Mouse (Mus musculus) heart, adult 18-20 months (tissue): ENCODE results near the gene Clrn3. TPM values are rescaled to one million over a fixed set of nuclear protein-coding genes. Genes with fewer than 3 reads are reported as not detected.
A peak's percentile ranks its signal among the peaks of the same experiment; 100 is the strongest.
"Not testable (repeated sequence)": the region's sequence is repeated elsewhere in the genome, so short reads cannot be mapped to it uniquely, and the experiment has no call there.

Experiments used
- DNase-seq, 2 experiments: peaks; one replicate each; pipeline ENCODE4 v3.0.0; 2021 to 2022; ENCODE audit warnings: mixed read lengths in 1 of 2
- total RNA-seq, 2 experiments: library from RNA; stranded (reverse); gene quantifications; 2 replicates each; pipeline ENCODE4 v1.2.3; 2021

Clrn3 gene
- total RNA-seq, 2 experiments from 2014 or later: not detected

- DNase-seq: no peak
These were observed 7.5 kb upstream of the Clrn3 start for GRCm38 (mm10) chr7:135535908-135536307.

GRCm38 (mm10) chr7:135534548-135535189 is 6.2 kb upstream of the Clrn3 start:
- no peak for DNase-seq

GRCm38 (mm10) chr7:135529068-135529467 is 614 bp upstream of the Clrn3 start:
- no peak for DNase-seq

GRCm38 (mm10) chr7:135527169-135527568 is 1.3 kb downstream of the Clrn3 start:
- no peak for DNase-seq

GRCm38 (mm10) chr7:135526574-135527152 is 1.8 kb downstream of the Clrn3 start:
- no peak for DNase-seq

DNA sequence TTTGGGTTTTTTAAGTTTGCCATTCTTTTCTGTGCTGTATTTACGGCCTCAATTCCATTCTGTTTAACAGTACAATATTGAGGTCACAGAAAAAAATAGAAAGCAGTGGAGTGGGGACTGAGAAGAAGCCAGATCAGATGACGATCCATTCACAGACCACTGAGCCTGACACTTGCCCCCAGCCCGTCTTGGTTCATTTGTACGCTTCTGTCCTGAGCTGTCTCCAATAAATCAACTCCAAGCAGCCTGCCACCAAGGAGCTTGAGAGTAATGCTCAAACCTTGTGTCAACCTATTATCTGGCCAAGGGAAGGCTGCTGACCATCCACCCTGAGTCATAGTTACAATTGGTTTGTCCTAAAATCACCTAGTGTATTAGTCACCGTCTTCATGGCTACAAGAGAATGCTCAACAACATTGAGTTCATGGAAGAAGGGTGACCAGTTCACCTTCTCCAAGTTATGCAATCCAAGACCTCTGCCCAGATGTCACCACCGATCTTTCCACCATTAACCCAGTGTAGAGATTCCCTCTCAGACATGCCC is 4.0 kb downstream of the Clrn3 start:
- DNase-seq: no peak

- no peak for DNase-seq
These were observed 4.5 kb downstream of the Clrn3 start for GRCm38 (mm10) chr7:135523981-135524380.

GRCm38 (mm10) chr7:135521755-135522512 is 6.5 kb downstream of the Clrn3 start:
- DNase-seq: peak in 1 of 2 experiments; percentile 13

- DNase-seq: no peak
These were observed 8.2 kb downstream of the Clrn3 start for GRCm38 (mm10) chr7:135520241-135520640.

DNA sequence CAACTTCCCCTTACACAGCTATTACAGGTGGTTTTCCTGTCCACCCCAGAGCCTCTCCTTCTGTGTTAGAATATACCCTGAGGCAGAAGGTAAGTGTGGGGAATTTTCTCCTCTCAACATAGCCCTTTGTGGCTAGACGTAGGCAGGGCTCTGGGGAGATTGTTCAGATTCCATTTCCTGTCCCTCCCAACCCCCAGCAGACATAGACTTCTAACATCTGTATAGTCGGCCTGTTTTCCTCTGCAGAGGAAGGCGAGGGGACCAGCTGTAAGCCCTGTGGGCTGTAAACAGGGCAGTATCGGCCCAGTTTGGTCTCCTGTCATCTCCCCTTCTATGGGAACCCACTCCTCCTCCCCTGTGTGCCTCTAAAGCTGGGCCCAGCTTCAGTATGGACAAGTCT is 11.3 kb downstream of the Clrn3 start:
- no peak for DNase-seq

DNA sequence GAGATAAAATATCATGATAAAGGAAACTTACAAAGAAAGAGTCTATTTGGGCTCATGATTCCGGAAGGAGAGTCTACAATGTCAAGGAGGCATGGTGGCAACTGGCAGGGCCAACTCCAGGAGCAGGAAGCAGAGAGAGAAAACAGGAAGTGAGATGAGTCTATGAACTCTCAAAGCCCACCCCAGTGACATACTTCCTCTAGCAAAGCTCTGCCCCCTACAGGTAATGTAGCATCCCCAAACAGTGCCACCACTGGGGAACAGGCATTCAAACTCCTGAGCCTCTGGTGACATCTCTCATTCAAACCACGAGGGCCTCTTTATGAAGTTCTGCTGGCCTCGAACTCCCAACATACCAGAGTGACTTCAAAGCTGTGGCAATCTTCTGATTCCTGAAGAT is 16.7 kb downstream of the Clrn3 start:
- no peak for DNase-seq

- DNase-seq: no peak
These were observed 18.0 kb downstream of the Clrn3 start for GRCm38 (mm10) chr7:135510431-135510830.

GRCm38 (mm10) chr7:135509272-135509671 is 19.2 kb downstream of the Clrn3 start:
- no peak for DNase-seq

DNA sequence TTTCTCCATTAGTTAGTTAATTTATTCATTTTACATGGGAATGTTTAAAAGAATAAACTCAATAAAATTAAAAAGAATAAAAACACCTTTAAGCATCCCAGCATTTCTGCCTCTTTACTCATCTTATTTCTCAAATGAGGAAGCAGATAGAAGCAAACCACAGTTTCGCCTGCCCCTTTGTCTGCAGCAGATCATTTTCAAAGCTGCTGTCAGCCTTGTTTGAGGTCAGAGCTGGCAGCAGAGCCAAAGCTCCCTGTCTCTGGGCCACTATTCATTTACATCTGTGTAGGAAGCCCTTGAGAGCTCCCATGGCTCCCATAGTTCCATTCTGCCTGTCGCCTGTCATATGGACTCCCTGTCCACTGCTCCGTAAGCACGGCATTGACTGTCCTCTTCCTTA is 19.9 kb downstream of the Clrn3 start:
- no peak for DNase-seq

DNA sequence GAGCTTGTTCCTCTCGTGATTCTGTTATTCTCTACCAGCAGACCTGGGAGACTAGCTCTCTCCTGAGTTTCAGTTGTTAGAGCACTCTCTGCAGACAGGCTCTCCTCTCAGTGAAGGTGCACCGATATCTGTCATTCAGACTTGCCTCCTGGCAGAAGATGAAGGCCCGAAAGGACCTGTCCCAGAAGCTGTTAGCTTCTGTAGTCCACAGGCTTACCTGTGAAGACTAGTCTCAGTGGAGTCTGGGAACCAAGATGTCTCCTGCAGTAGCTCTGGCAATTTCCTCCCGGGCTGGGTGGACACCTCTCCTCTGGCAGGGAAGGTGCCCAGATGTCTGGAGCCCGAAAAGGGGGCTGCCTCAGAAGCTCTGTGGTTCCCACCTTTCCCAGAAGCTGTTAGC is 21.9 kb downstream of the Clrn3 start:
- DNase-seq: not testable (repeated sequence)

DNA sequence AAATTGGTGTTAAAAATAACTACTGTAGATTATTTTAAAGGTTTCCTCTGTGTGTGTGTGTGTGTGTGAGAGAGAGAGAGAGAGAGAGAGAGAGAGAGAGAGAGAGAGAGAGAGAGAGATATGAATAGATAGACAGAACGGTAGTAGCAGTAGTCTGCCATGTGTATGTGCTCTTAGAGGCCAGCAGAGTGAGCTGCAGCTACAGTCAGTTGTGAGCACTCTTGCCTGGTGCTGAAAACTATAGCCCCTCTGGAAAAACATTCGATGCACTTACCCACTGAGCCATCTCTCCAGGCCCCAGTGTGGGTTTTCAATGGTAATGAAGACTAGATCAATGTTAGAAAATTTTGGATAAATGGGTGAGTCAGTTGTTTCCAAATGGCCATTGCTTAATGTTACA is 29.1 kb downstream of the Clrn3 start:
- DNase-seq: no peak

GRCm38 (mm10) chr7:135498565-135499186 is 29.8 kb downstream of the Clrn3 start:
- no peak for DNase-seq

GRCm38 (mm10) chr7:135495303-135495702 is 33.2 kb downstream of the Clrn3 start:
- peak in 1 of 2 experiments; percentile 22 for DNase-seq

DNA sequence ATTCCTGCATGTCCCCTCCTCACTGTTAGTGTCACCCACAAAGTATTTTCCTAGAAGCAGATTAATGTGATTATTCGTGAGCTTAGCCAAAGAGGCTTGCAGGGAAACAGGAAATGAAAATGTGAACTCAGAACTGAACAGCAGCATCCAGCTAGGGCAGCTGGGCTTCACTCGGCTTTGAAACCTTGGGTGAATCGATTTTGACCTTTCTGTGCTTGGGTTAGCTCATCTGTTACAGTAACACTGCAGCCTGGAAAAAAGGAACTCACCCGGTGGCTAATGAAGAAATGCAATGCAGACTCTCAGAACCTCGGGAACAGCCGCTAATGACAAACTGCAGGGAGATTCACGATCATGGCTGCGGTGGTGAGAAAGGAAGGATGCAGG is 38.0 kb downstream of the Clrn3 start:
- no peak for DNase-seq

- no peak for DNase-seq
These were observed 38.5 kb downstream of the Clrn3 start for GRCm38 (mm10) chr7:135489724-135490499.

GRCm38 (mm10) chr7:135488214-135488810 is 40.1 kb downstream of the Clrn3 start:
- peak in 1 of 2 experiments; percentile 12 for DNase-seq
